Mouse (Mus musculus) olfactory bulb, adult 2 months (tissue): ENCODE measurements at regions not wholly inside any gene's neighbourhood (a gene's known extent, or its start where the extent isn't known, plus 50 kb on each side); places are given as distances from the start of the nearest gene placed in this dataset.

ENCODE experiments used
- CTCF ChIP-seq: fragments of 200-500 bp; IDR thresholded peaks from 2 replicates; pipeline ENCODE4 v1.5.1; 2012; ENCODE audit warnings: low read depth, mild to moderate bottlenecking, low read length, moderate library complexity; ENCODE audit not compliant: insufficient read depth
- POLR2A ChIP-seq: fragments of 200-500 bp; IDR thresholded peaks from 2 replicates; pipeline ENCODE4 v1.6.1; 2012; ENCODE audit warnings: mild to moderate bottlenecking, low read depth, low read length, moderate library complexity; ENCODE audit not compliant: insufficient read depth

GRCm38 (mm10) chr12:92783362-92783761, 934.4 kb upstream of the Sel1l start:
- TF ChIP-seq CTCF (no peak), POLR2A (no peak)
